Mouse (Mus musculus) heart, adult 2 months (tissue): ENCODE data around the gene Erp27. TPM values are rescaled to one million over a fixed set of nuclear protein-coding genes. Genes with fewer than 3 reads are reported as not detected.

Source experiments
- DNase-seq, 2 experiments: peaks; one replicate each; pipeline ENCODE4 v3.0.0; 2021
- H3K27ac ChIP-seq: fragments of 200-600 bp; 2 replicates; pipeline ENCODE4 v1.8.1; 2022
- H3K27me3 ChIP-seq: fragments of 200-500 bp; 2 replicates; pipeline ENCODE4 v1.6.1; 2012; ENCODE audit warnings: mild to moderate bottlenecking, low read length, inconsistent platforms, mixed read lengths; ENCODE audit not compliant: control insufficient read depth, insufficient read depth
- H3K36me3 ChIP-seq: fragments of 200-500 bp; 2 replicates; pipeline ENCODE4 v1.6.1; 2012; ENCODE audit warnings: low read length, inconsistent platforms; ENCODE audit not compliant: control insufficient read depth, insufficient read depth
- H3K4me1 ChIP-seq: fragments of 200-500 bp; 2 replicates; pipeline ENCODE4 v1.6.1; 2011; ENCODE audit warnings: low read length; ENCODE audit not compliant: control insufficient read depth, insufficient read depth
- H3K4me3 ChIP-seq: fragments of 200-600 bp; 2 replicates; pipeline ENCODE4 v1.8.1; 2022
- H3K79me2 ChIP-seq: fragments of 200-500 bp; replicated peaks from 2 replicates; pipeline ENCODE4 v1.6.1; 2012; ENCODE audit warnings: mild to moderate bottlenecking, inconsistent platforms, low read length, moderate library complexity, mixed read lengths; ENCODE audit not compliant: control insufficient read depth, insufficient read depth
- H3K9ac ChIP-seq: fragments of 200-500 bp; 2 replicates; pipeline ENCODE4 v1.6.1; 2012; ENCODE audit warnings: low read depth, mild to moderate bottlenecking, control low read depth, inconsistent platforms, low read length, mixed read lengths
- CTCF ChIP-seq: fragments of 200-600 bp; IDR thresholded peaks from 2 replicates; pipeline ENCODE4 v1.8.1; 2022; ENCODE audit warnings: antibody characterized with exemption, mild to moderate bottlenecking, moderate library complexity
- EP300 ChIP-seq: fragments of 200-500 bp; IDR thresholded peaks from 2 replicates; pipeline ENCODE4 v1.6.1; 2011; ENCODE audit warnings: low read depth, low read length, control low read depth; ENCODE audit not compliant: insufficient read depth
- POLR2A ChIP-seq: fragments of 200-500 bp; IDR thresholded peaks from 2 replicates; pipeline ENCODE4 v1.6.1; 2011; ENCODE audit warnings: mild to moderate bottlenecking, low read depth, low read length, control low read depth; ENCODE audit not compliant: insufficient read depth
- WGBS: fragments of 180-500 bp; shearing (Covaris S2); methylation state at CpG from one replicate; pipeline ENCODE4 v1.1.7; 2018; 5-methylcytosine and 5-hydroxymethylcytosine counted together
- intact Hi-C: fragments of 180-260 bp; cut with DNase I; formaldehyde crosslinking; loops from one replicate; pipeline ENCODE4 v1.15.1; 2025
- polyA plus RNA-seq: library from polyadenylated mRNA; depleted of rRNA; stranded (reverse); fragments of >200 nt; gene quantifications from 2 replicates; pipeline ENCODE4 v1.2.3, GENCODE M21; 2012
- total RNA-seq, 2 experiments: library from RNA; stranded (reverse); gene quantifications; 2 replicates each; pipeline ENCODE4 v1.2.3; 2021

Gene Erp27
- total and polyA plus RNA-seq, 3 experiments = 0.51 TPM; not detected in 2

DNA sequence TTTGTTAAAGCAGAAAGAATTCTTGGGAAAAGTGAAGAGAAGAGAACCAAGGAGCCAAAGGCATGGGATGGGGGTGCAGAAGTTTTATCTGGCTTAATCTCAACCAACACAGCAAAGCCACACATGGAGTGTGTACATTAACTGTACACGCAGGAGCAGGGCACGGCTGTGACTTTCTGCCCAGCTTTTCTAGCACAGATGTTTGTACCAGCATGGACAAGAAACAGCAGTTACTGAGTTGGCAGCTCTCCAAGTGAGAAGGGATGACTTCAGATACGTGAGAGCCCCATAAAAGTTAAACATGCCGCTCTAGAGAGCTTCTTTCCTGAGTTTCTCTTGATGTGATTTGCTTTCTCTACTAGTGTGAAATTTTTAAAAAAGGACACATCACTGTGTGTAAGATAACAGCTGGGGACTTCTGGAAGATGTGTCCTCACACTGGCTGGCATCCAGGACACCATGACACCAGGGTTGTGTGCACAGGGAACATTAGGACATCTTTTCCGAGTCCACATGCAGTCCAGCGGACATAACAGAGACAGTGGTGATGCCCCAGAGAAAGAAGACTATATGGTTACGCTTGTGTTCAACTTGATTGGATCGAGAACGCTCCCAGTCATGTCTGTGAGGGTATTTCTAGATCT lies 11.6 kb downstream of the Erp27 start:
- 54% methylated on average over 9 of the region's 9 CpGs for WGBS

GRCm38 (mm10) chr6:136906937-136907293 lies 15.1 kb downstream of the Erp27 start:
- H3K9ac ChIP-seq = peak overlapping the region; percentile 36; the same call in 1 of the 2 replicates
- WGBS = 62% methylated on average over 10 of the region's 10 CpGs
- H3K4me1 ChIP-seq = peaks cover 10% of the 10 kb centered on the region
- intact Hi-C loops = no loop called here
- H3K27me3 ChIP-seq = no peaks in the 10 kb centered on the region
- H3K4me3 ChIP-seq = no peak overlapping the region
- H3K36me3 ChIP-seq = no peaks in the 10 kb centered on the region
- H3K79me2 ChIP-seq = no peaks in the 10 kb centered on the region
- TF ChIP-seq EP300 = 0 out of 2 replicates have a peak, but pooled peaks have one; percentile 47
- TF ChIP-seq CTCF = no peak
- 0 out of 2 replicates have a peak, but pooled peaks have one; percentile 14 for TF ChIP-seq POLR2A
- peak overlapping the region; percentile 75 for H3K27ac ChIP-seq
- peak in 1 of 2 experiments; percentile 56 for DNase-seq

More for the DNA sequence above, 11.6 kb downstream of the Erp27 start:
- TF ChIP-seq CTCF (no peak), EP300 (no peak), POLR2A (no peak)
- H3K4me1 ChIP-seq = peaks cover 12% of the 10 kb centered on the region
- intact Hi-C loops = no loop called here
- DNase-seq = peak in 1 of 2 experiments; percentile 39
- no peaks in the 10 kb centered on the region for H3K79me2 ChIP-seq
- no peak overlapping the region for H3K4me3 ChIP-seq
- no peaks in the 10 kb centered on the region; the same call in 1 of the 2 replicates for H3K36me3 ChIP-seq
- peak overlapping the region; percentile 31 for H3K27ac ChIP-seq
- no peak overlapping the region for H3K9ac ChIP-seq
- H3K27me3 ChIP-seq = no peaks in the 10 kb centered on the region

DNA sequence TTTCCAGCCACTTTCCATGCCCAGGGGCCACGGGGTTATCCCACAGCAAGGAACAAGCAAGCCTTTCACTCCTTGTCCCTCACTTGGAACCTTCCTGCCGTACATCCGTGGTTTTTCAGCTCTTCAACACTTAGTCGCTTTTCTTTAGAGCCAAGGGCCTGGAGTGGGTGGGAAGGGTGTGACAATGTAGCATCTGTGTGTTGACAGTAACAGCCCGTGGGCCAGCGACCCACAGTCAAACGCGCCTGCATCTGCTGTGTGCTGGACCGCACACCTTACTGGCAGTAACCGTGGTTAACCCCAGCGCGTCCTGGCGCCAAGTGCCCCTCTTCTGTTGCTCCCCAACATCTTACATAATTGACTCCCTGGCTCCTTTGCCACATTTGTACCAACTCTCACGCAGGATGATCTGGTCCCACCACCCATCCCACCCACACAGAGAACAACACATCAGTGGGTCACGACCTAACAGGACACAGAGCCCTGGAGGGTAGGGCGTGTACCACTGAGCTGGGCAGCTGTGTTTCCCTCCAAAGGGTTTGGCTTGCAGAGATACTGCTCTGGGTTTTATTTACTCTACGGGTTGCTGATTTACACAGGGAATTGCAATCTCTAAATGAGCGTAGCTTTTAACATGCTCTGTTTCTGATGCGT lies 15.6 kb downstream of the Erp27 start:
- intact Hi-C loops = no loop called here
- no peak for TF ChIP-seq CTCF
- TF ChIP-seq POLR2A = no peak
- TF ChIP-seq EP300 = no peak; the same call in 1 of the 2 replicates
- Histone ChIP-seq H3K27me3 (no peaks in the 10 kb centered on the region), H3K4me3 (no peak overlapping the region), H3K79me2 (no peaks in the 10 kb centered on the region), H3K4me1 (peaks cover 10% of the 10 kb centered on the region), H3K27ac (peak overlapping the region; percentile 75), H3K9ac (peak overlapping the region; percentile 10; the same call in 1 of the 2 replicates), H3K36me3 (no peaks in the 10 kb centered on the region)
- DNase-seq = peak; percentile 30 to 53
- WGBS = 60% methylated on average over 19 of the region's 19 CpGs

GRCm38 (mm10) chr6:136903885-136904470 lies 18.0 kb downstream of the Erp27 start:
- H3K79me2 ChIP-seq = no peaks in the 10 kb centered on the region
- 57% methylated on average over 8 of the region's 8 CpGs for WGBS
- intact Hi-C loops = no loop called here
- no peaks in the 10 kb centered on the region for H3K36me3 ChIP-seq
- H3K27ac ChIP-seq = no peak overlapping the region
- H3K27me3 ChIP-seq = no peaks in the 10 kb centered on the region
- DNase-seq = no peak
- H3K9ac ChIP-seq = no peak overlapping the region
- no peak overlapping the region for H3K4me3 ChIP-seq
- peaks cover 14% of the 10 kb centered on the region for H3K4me1 ChIP-seq
- no peak for TF ChIP-seq POLR2A
- TF ChIP-seq EP300 = no peak
- TF ChIP-seq CTCF = no peak

- peaks cover 19% of the 10 kb centered on the region for H3K4me1 ChIP-seq
- no peaks in the 10 kb centered on the region for H3K79me2 ChIP-seq
- H3K36me3 ChIP-seq = no peaks in the 10 kb centered on the region; the same call in 1 of the 2 replicates
- WGBS = 75% methylated on average over 9 of the region's 9 CpGs
- TF ChIP-seq EP300 = no peak
- TF ChIP-seq POLR2A = no peak
- TF ChIP-seq CTCF = no peak
- no peak overlapping the region for H3K4me3 ChIP-seq
- no peak overlapping the region for H3K27ac ChIP-seq
- no peak overlapping the region for H3K9ac ChIP-seq
- no peak for DNase-seq
- intact Hi-C loops = no loop called here
- no peaks in the 10 kb centered on the region for H3K27me3 ChIP-seq
These were observed 19.5 kb downstream of the Erp27 start for GRCm38 (mm10) chr6:136902527-136902926.

DNA sequence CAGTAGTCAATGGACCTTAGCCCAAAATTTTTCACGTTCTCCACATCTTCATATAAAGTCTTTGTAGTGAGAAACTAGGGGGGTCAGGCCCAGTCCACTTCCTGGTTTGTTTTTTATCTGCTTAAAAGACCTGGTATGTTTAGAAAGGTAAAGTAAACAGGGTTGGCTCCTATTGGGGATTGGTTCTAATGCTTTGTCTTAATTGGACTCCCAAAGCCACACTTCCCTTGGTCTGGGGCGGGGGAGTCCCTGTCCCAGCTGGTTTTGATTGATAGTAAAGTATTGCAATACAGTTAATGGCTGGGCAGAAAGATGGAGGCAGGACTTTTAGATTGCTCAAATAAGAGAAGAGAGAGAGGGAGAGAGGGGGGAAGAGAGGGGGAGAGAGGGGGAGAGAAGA lies 21.0 kb downstream of the Erp27 start:
- no peaks in the 10 kb centered on the region for H3K79me2 ChIP-seq
- no peaks in the 10 kb centered on the region for H3K27me3 ChIP-seq
- intact Hi-C loops = no loop called here
- no peak overlapping the region for H3K4me3 ChIP-seq
- 70% methylated on average over 2 of the region's 2 CpGs for WGBS
- H3K27ac ChIP-seq = peak overlapping the region; percentile 61
- no peak overlapping the region for H3K9ac ChIP-seq
- no peak for TF ChIP-seq EP300
- no peak for TF ChIP-seq CTCF
- no peak for TF ChIP-seq POLR2A
- H3K36me3 ChIP-seq = no peaks in the 10 kb centered on the region; the same call in 1 of the 2 replicates
- peaks cover 16% of the 10 kb centered on the region for H3K4me1 ChIP-seq
- no peak for DNase-seq
